In genomic region chr4:81566526-81566925, GRCm38 (mm10) we compare ENCODE assay signal across 10 mouse cellular contexts.
A peak's percentile ranks its signal among the peaks of the same experiment; 100 is the strongest.
DNase-seq lines count a peak whose midpoint lies in the region; ATAC-seq and TF ChIP-seq lines count a peak whose summit lies in the region.
"Had no signal": no experiment of that assay in that cellular context is flagged by ENCODE, and none has a peak within 500 bp of the region (broad histone marks: within the 10 kb centered on the region; RNA-seq: fewer than 3 reads in every experiment).

No protein-coding gene starts in this region.

- H3K4me3 ChIP-seq in left cerebral cortex, adult 2 months: 0 out of 2 replicates have a peak overlapping the region, but pooled peaks have one; percentile 4
- no peak overlapping the region for H3K4me3 ChIP-seq in limb, embryonic 10.5 days
- H3K4me3 ChIP-seq in intestine, embryonic 16.5 days (ENCODE audit: low read length): no peak overlapping the region
- no peak overlapping the region for H3K4me3 ChIP-seq in liver, postnatal 0 days (ENCODE audit: low read depth, low read length)

- no peak overlapping the region for H3K9ac ChIP-seq in intestine, embryonic 16.5 days (ENCODE audit: low read depth, low read length)
- H3K9ac ChIP-seq in liver, postnatal 0 days (replicated peaks): no peak overlapping the region

- DNase-seq in left cerebral cortex, adult 2 months (ENCODE audit: extremely low spot score in 1 of 2, low spot score in 2 of 2): no peak
- DNase-seq in left cerebral cortex, adult 9 months (ENCODE audit: low spot score in 2 of 2): no peak
- DNase-seq in cerebellum, adult 18-20 months: peak; percentile 53 to 68
- peak; percentile 70 to 80 for DNase-seq in cerebellum, postnatal 25 days
- DNase-seq in limb, embryonic 10.5 days (ENCODE audit: low spot score): no peak
- DNase-seq in spleen, postnatal 10 days (ENCODE audit: low spot score in 2 of 2): no peak
- no peak for DNase-seq in liver, postnatal 0 days
- DNase-seq: gastrocnemius, postnatal 14 days; lung, postnatal 14 days had no signal

- H3K36me3 ChIP-seq in limb, embryonic 10.5 days: no peaks in the 10 kb centered on the region
- H3K36me3 ChIP-seq in intestine, embryonic 16.5 days (ENCODE audit: control insufficient read depth, insufficient read depth, low read length): no peaks in the 10 kb centered on the region
- H3K36me3 ChIP-seq in liver, postnatal 0 days (replicated peaks; ENCODE audit: insufficient read depth, low read length): no peaks in the 10 kb centered on the region

- H3K27ac ChIP-seq in left cerebral cortex, adult 2 months: peak overlapping the region; percentile 33; the same call in 1 of the 2 replicates
- 0 out of 2 replicates have a peak overlapping the region, but pooled peaks have one; percentile 19 for H3K27ac ChIP-seq in limb, embryonic 10.5 days
- no peak overlapping the region for H3K27ac ChIP-seq in intestine, embryonic 16.5 days (ENCODE audit: low read length)
- H3K27ac ChIP-seq in liver, postnatal 0 days (ENCODE audit: low read depth): no peak overlapping the region

- no peaks in the 10 kb centered on the region for H3K9me3 ChIP-seq in limb, embryonic 10.5 days (replicated peaks)
- no peaks in the 10 kb centered on the region for H3K9me3 ChIP-seq in intestine, embryonic 16.5 days (ENCODE audit: control insufficient read depth, low read length)
- no peaks in the 10 kb centered on the region for H3K9me3 ChIP-seq in liver, postnatal 0 days (ENCODE audit: low read length)

- H3K27me3 ChIP-seq in limb, embryonic 10.5 days (ENCODE audit: low read depth, poor library complexity, severe bottlenecking): no peaks in the 10 kb centered on the region
- H3K27me3 ChIP-seq in intestine, embryonic 16.5 days (replicated peaks; ENCODE audit: control insufficient read depth, insufficient read depth, low read length): no peaks in the 10 kb centered on the region
- H3K27me3 ChIP-seq in liver, postnatal 0 days (ENCODE audit: insufficient read depth, low read length): no peaks in the 10 kb centered on the region

- no peak for TF ChIP-seq CTCF in left cerebral cortex, adult 2 months (IDR thresholded peaks at IDR 0.05)
- TF ChIP-seq CTCF in liver, postnatal 0 days (IDR thresholded peaks at IDR 0.05; ENCODE audit: low read depth): no peak

- ATAC-seq in intestine, embryonic 16.5 days: no peak
- no peak for ATAC-seq in liver, postnatal 0 days

- intact Hi-C loops in left cerebral cortex, adult 2 months (cut with DNase I): loop anchor here (1.0 to 5.0 kb wide), 2 partner anchors 161 to 728 kb away; no protein-coding TSS in a partner anchor

- H3K4me1 ChIP-seq in limb, embryonic 10.5 days: peaks cover 34% of the 10 kb centered on the region
- H3K4me1 ChIP-seq in intestine, embryonic 16.5 days (ENCODE audit: control insufficient read depth, insufficient read depth, low read length): peaks cover 3% of the 10 kb centered on the region; the same call in 1 of the 2 replicates
- H3K4me1 ChIP-seq in liver, postnatal 0 days (ENCODE audit: insufficient read depth): no peaks in the 10 kb centered on the region

- no peak overlapping the region for H3K4me2 ChIP-seq in intestine, embryonic 16.5 days (ENCODE audit: low read depth, low read length)
- H3K4me2 ChIP-seq in liver, postnatal 0 days (ENCODE audit: low read depth, low read length): no peak overlapping the region

- no peak for TF ChIP-seq EP300 in liver, postnatal 0 days (IDR thresholded peaks at IDR 0.05; ENCODE audit: low read depth)

- WGBS in limb, embryonic 10.5 days: 70% methylated on average over 11 of the region's 11 CpGs
- 59% methylated on average over 11 of the region's 11 CpGs for WGBS in intestine, embryonic 16.5 days
- WGBS in liver, postnatal 0 days (ENCODE audit: insufficient replicate concordance): 86% methylated on average over 11 of the region's 11 CpGs

Comparison
In these comparisons a context has a peak if more than half of its experiments do, and no peak if none do; other contexts are left out.
1. DNase-seq: peak in cerebellum, adult 18-20 months (2 of 2) and cerebellum, postnatal 25 days (2 of 2); none in left cerebral cortex, adult 2 months (0 of 2), left cerebral cortex, adult 9 months (0 of 2), limb, embryonic 10.5 days (single experiment), spleen, postnatal 10 days (0 of 2) and liver, postnatal 0 days (single experiment).
2. H3K27ac ChIP-seq: peak in left cerebral cortex, adult 2 months (single experiment) and limb, embryonic 10.5 days (single experiment); none in intestine, embryonic 16.5 days (single experiment) and liver, postnatal 0 days (single experiment).